Mouse (Mus musculus) C2C12 (cell line): Measurements from ENCODE around the gene Mettl21a. TPM values are rescaled to one million over a fixed set of nuclear protein-coding genes. Genes with fewer than 3 reads are reported as not detected.

Source experiments
- H3K27me3 ChIP-seq: one replicate; pipeline ENCODE4 v1.6.1; 2011; ENCODE audit not compliant: control insufficient read depth, insufficient read depth, insufficient read length
- H3K36me3 ChIP-seq: one replicate; pipeline ENCODE4 v1.6.1; 2011; ENCODE audit not compliant: control insufficient read depth, insufficient read depth
- H3K4me3 ChIP-seq: one replicate; pipeline ENCODE4 v1.5.1; 2011; ENCODE audit warnings: mild to moderate bottlenecking, control low read depth; ENCODE audit not compliant: poor library complexity, insufficient read depth, severe bottlenecking
- H3K79me2 ChIP-seq: one replicate; pipeline ENCODE4 v1.6.1; 2011; ENCODE audit not compliant: control insufficient read depth, insufficient read depth
- H3K79me3 ChIP-seq: one replicate; pipeline ENCODE4 v1.6.1; 2011; ENCODE audit warnings: low read depth, control low read depth
- H3ac ChIP-seq: one replicate; pipeline ENCODE3; 2011; ENCODE audit warnings: low read depth; ENCODE audit not compliant: control insufficient read depth, insufficient read length
- CEBPB ChIP-seq: IDR thresholded peaks from one replicate; pipeline ENCODE4 v1.6.1; 2011; ENCODE audit warnings: low read depth, mild to moderate bottlenecking, control low read depth, moderate library complexity
- CTCF ChIP-seq: IDR thresholded peaks from one replicate; pipeline ENCODE4 v1.5.1; 2011; ENCODE audit not compliant: control insufficient read depth, insufficient read depth, insufficient read length
- FOSL1 ChIP-seq: IDR thresholded peaks from one replicate; pipeline ENCODE4 v1.8.0; 2011; ENCODE audit warnings: mild to moderate bottlenecking, low read length; ENCODE audit not compliant: poor library complexity, insufficient read depth, severe bottlenecking
- MAX ChIP-seq: IDR thresholded peaks from one replicate; pipeline ENCODE4 v1.6.1; 2011; ENCODE audit warnings: mild to moderate bottlenecking, control low read depth
- MYOD1 ChIP-seq: IDR thresholded peaks from one replicate; pipeline ENCODE4 v1.6.1; 2011; ENCODE audit warnings: low read depth; ENCODE audit not compliant: control insufficient read depth, insufficient read length
- MYOG ChIP-seq: IDR thresholded peaks from one replicate; pipeline ENCODE4 v1.6.1; 2011; ENCODE audit not compliant: control insufficient read depth, insufficient read length; ENCODE audit errors: extremely low read depth
- USF1 ChIP-seq: IDR thresholded peaks from one replicate; pipeline ENCODE4 v1.6.1; 2011; ENCODE audit warnings: low read depth, mild to moderate bottlenecking, control low read depth, moderate library complexity
- polyA plus RNA-seq: library from polyadenylated mRNA; unstranded; fragments of >200 nt; fragmentation: generic; extraction: Trizol; gene quantifications from one replicate; pipeline ENCODE4 v1.2.1, GENCODE M21; 2012; ENCODE audit warnings: missing spikeins

The Mettl21a gene
- polyA plus RNA-seq, 1 experiment = 27.9 TPM

GRCm38 (mm10) chr1:64633237-64633636 lies 16.2 kb upstream of the Mettl21a start:
- H3ac ChIP-seq = no peak overlapping the region
- H3K27me3 ChIP-seq = no peaks in the 10 kb centered on the region
- no peaks in the 10 kb centered on the region for H3K79me3 ChIP-seq
- TF ChIP-seq MYOG (no peak), MAX (no peak), CTCF (no peak), CEBPB (no peak), MYOD1 (no peak), USF1 (no peak), FOSL1 (no peak)
- H3K79me2 ChIP-seq = no peaks in the 10 kb centered on the region
- no peaks in the 10 kb centered on the region for H3K36me3 ChIP-seq
- H3K4me3 ChIP-seq = no peak overlapping the region

GRCm38 (mm10) chr1:64631526-64631925 lies 14.5 kb upstream of the Mettl21a start:
- no peak overlapping the region for H3ac ChIP-seq
- no peak overlapping the region for H3K4me3 ChIP-seq
- no peaks in the 10 kb centered on the region for H3K36me3 ChIP-seq
- H3K79me2 ChIP-seq = no peaks in the 10 kb centered on the region
- TF ChIP-seq CTCF (no peak), MAX (no peak), FOSL1 (no peak), CEBPB (no peak), MYOG (no peak), MYOD1 (no peak), USF1 (no peak)
- no peaks in the 10 kb centered on the region for H3K79me3 ChIP-seq
- H3K27me3 ChIP-seq = no peaks in the 10 kb centered on the region

- no peaks in the 10 kb centered on the region for H3K79me2 ChIP-seq
- no peak overlapping the region for H3ac ChIP-seq
- peaks cover 7% of the 10 kb centered on the region for H3K36me3 ChIP-seq
- TF ChIP-seq MYOD1 (no peak), MAX (no peak), CTCF (no peak), MYOG (no peak), CEBPB (no peak), USF1 (no peak), FOSL1 (no peak)
- no peaks in the 10 kb centered on the region for H3K27me3 ChIP-seq
- no peak overlapping the region for H3K4me3 ChIP-seq
- no peaks in the 10 kb centered on the region for H3K79me3 ChIP-seq
Measured at GRCm38 (mm10) chr1:64625214-64625613, 8.2 kb upstream of the Mettl21a start.

GRCm38 (mm10) chr1:64623558-64624435 lies 6.8 kb upstream of the Mettl21a start:
- Histone ChIP-seq H3ac (no peak overlapping the region), H3K79me2 (peaks cover 8% of the 10 kb centered on the region), H3K4me3 (no peak overlapping the region), H3K27me3 (no peaks in the 10 kb centered on the region), H3K79me3 (peaks cover under 1% of the 10 kb centered on the region), H3K36me3 (peaks cover 7% of the 10 kb centered on the region)
- TF ChIP-seq CEBPB = no peak
- TF ChIP-seq FOSL1 = peak; percentile 87
- no peak for TF ChIP-seq USF1
- TF ChIP-seq MYOG = no peak
- no peak for TF ChIP-seq CTCF
- peak; percentile 96 for TF ChIP-seq MYOD1
- no peak for TF ChIP-seq MAX

GRCm38 (mm10) chr1:64621116-64621515 lies 4.1 kb upstream of the Mettl21a start:
- no peak overlapping the region for H3ac ChIP-seq
- H3K79me3 ChIP-seq = peaks cover 2% of the 10 kb centered on the region
- no peaks in the 10 kb centered on the region for H3K27me3 ChIP-seq
- TF ChIP-seq MAX (no peak), MYOD1 (no peak), CEBPB (no peak), USF1 (no peak), MYOG (no peak), CTCF (no peak), FOSL1 (no peak)
- H3K79me2 ChIP-seq = peaks cover 23% of the 10 kb centered on the region
- H3K36me3 ChIP-seq = peaks cover 7% of the 10 kb centered on the region
- no peak overlapping the region for H3K4me3 ChIP-seq
